Mouse (Mus musculus): Measurements from ENCODE around the gene Map3k3. TPM values are rescaled to one million over a fixed set of nuclear protein-coding genes. Genes with fewer than 3 reads are reported as not detected.

Gene Map3k3
- polyA plus RNA-seq, 1 experiment from 2014 or later, result 9.0 TPM

- peaks cover 77% of the 10 kb centered on the region for H3K36me3 ChIP-seq (ENCODE audit: control insufficient read depth, insufficient read depth, low read length)
- 94% methylated on average over 19 of the region's 19 CpGs for WGBS
- no peak for ATAC-seq
Measured at GRCm38 (mm10) chr11:106201337-106202122, 117.1 kb downstream of the Map3k3 start.

GRCm38 (mm10) chr11:106202123-106202465 is 117.7 kb downstream of the Map3k3 start, which contains the start of gene Strada:
Gene Strada, minus strand, starts transcription at chr11:106202168.
- no peak for ATAC-seq
- DNase-seq (ENCODE audit: low spot score), result no peak
- H3K27me3 ChIP-seq (replicated peaks; ENCODE audit: control insufficient read depth, insufficient read depth, low read length), result no peaks in the 10 kb centered on the region
- WGBS, result 88% methylated on average over 5 of the region's 5 CpGs
- H3K27ac ChIP-seq (ENCODE audit: low read depth, low read length), result no peak within 1 kb of the TSS
- no peaks in the 10 kb centered on the region for H3K9me3 ChIP-seq (replicated peaks; ENCODE audit: control insufficient read depth, low read length)
- H3K36me3 ChIP-seq (ENCODE audit: control insufficient read depth, insufficient read depth, low read length), result peaks cover 81% of the 10 kb centered on the region
- no peaks in the 10 kb centered on the region for H3K4me1 ChIP-seq (ENCODE audit: control insufficient read depth, insufficient read depth, low read length)
- no peak within 1 kb of the TSS for H3K9ac ChIP-seq (ENCODE audit: low read length)
- no peak within 1 kb of the TSS for H3K4me2 ChIP-seq (ENCODE audit: low read length)
- H3K4me3 ChIP-seq (ENCODE audit: low read depth, low read length), result no peak within 1 kb of the TSS

More at GRCm38 (mm10) chr11:106201337-106202122, 117.1 kb downstream of the Map3k3 start:
- Histone ChIP-seq H3K4me2 (ENCODE audit: low read length) (no peak overlapping the region), H3K27me3 (replicated peaks; ENCODE audit: control insufficient read depth, insufficient read depth, low read length) (no peaks in the 10 kb centered on the region), H3K4me1 (ENCODE audit: control insufficient read depth, insufficient read depth, low read length) (no peaks in the 10 kb centered on the region), H3K27ac (ENCODE audit: low read depth, low read length) (no peak overlapping the region), H3K4me3 (ENCODE audit: low read depth, low read length) (no peak overlapping the region), H3K9me3 (replicated peaks; ENCODE audit: control insufficient read depth, low read length) (no peaks in the 10 kb centered on the region), H3K9ac (ENCODE audit: low read length) (no peak overlapping the region)
- DNase-seq (ENCODE audit: low spot score), result no peak

Other genes starting within 250 kb of the Map3k3 start
- 26.0 and 32.5 TPM in 2 replicates for gene Cyb561, start 131.3 kb upstream of the Map3k3 start, polyA plus RNA-seq (2014; fragmentation: Nextera tagmentation; extraction: Ambion mirVana)
- gene Ace, start 116.7 kb upstream of the Map3k3 start, polyA plus RNA-seq (2014; fragmentation: Nextera tagmentation; extraction: Ambion mirVana), result 1.9 and 3.1 TPM in 2 replicates
- gene Ace3, start 89.9 kb upstream of the Map3k3 start, polyA plus RNA-seq (2014; fragmentation: Nextera tagmentation; extraction: Ambion mirVana), result not detected in 2 replicates
- gene Kcnh6, start 76.5 kb upstream of the Map3k3 start, polyA plus RNA-seq (2014; fragmentation: Nextera tagmentation; extraction: Ambion mirVana), result 0.48 and 0.57 TPM in 2 replicates
- 76.2 and 93.6 TPM in 2 replicates for gene Dcaf7, start 47.7 kb upstream of the Map3k3 start, polyA plus RNA-seq (2014; fragmentation: Nextera tagmentation; extraction: Ambion mirVana)
- 5.7 and 7.0 TPM in 2 replicates for gene Taco1, start 18.6 kb upstream of the Map3k3 start, polyA plus RNA-seq (2014; fragmentation: Nextera tagmentation; extraction: Ambion mirVana)
- gene Gm10840, start 76.2 kb downstream of the Map3k3 start, polyA plus RNA-seq (2014; fragmentation: Nextera tagmentation; extraction: Ambion mirVana), result not detected in 2 replicates
- 223 and 240 TPM in 2 replicates for gene Limd2, start 76.2 kb downstream of the Map3k3 start, polyA plus RNA-seq (2014; fragmentation: Nextera tagmentation; extraction: Ambion mirVana)
- 31.1 and 34.1 TPM in 2 replicates for gene Strada, start 117.6 kb downstream of the Map3k3 start, polyA plus RNA-seq (2014; fragmentation: Nextera tagmentation; extraction: Ambion mirVana)
- 71.0 and 80.1 TPM in 2 replicates for gene Ccdc47, start 131.7 kb downstream of the Map3k3 start, polyA plus RNA-seq (2014; fragmentation: Nextera tagmentation; extraction: Ambion mirVana)
- 65.6 and 75.2 TPM in 2 replicates for gene Ddx42, start 132.3 kb downstream of the Map3k3 start, polyA plus RNA-seq (2014; fragmentation: Nextera tagmentation; extraction: Ambion mirVana)
- 34.6 and 35.8 TPM in 2 replicates for gene Ftsj3, start 171.5 kb downstream of the Map3k3 start, polyA plus RNA-seq (2014; fragmentation: Nextera tagmentation; extraction: Ambion mirVana)
- gene Psmc5, start 171.5 kb downstream of the Map3k3 start, polyA plus RNA-seq (2014; fragmentation: Nextera tagmentation; extraction: Ambion mirVana), result 279 and 286 TPM in 2 replicates
- 11.1 and 11.7 TPM in 2 replicates for gene Smarcd2, start 188.4 kb downstream of the Map3k3 start, polyA plus RNA-seq (2014; fragmentation: Nextera tagmentation; extraction: Ambion mirVana)
- gene Tcam1, start 192.1 kb downstream of the Map3k3 start, polyA plus RNA-seq (2014; fragmentation: Nextera tagmentation; extraction: Ambion mirVana), result 0.05 and 0.22 TPM in 2 replicates
- not detected in 2 replicates for gene Gh, start 217.3 kb downstream of the Map3k3 start, polyA plus RNA-seq (2014; fragmentation: Nextera tagmentation; extraction: Ambion mirVana)
- 0.79 and 0.95 TPM in 2 replicates for gene Cd79b, start 230.1 kb downstream of the Map3k3 start, polyA plus RNA-seq (2014; fragmentation: Nextera tagmentation; extraction: Ambion mirVana)